Mouse (Mus musculus): ENCODE results near the gene Ism1. TPM values are rescaled to one million over a fixed set of nuclear protein-coding genes. Genes with fewer than 3 reads are reported as not detected.

Gene Ism1
- total and polyA plus RNA-seq, 3 experiments = 0.91 to 1.5 (median 1.0) TPM

GRCm38 (mm10) chr2:139792345-139793120, 114.6 kb downstream of the Ism1 start:
- H3K4me3 ChIP-seq = no peak overlapping the region
- no peak for TF ChIP-seq EP300 (IDR thresholded peaks at IDR 0.05; ENCODE audit: insufficient read depth, low read depth, low read length)
- no peak for TF ChIP-seq CTCF (IDR thresholded peaks at IDR 0.05)
- TF ChIP-seq POLR2A (IDR thresholded peaks at IDR 0.05; ENCODE audit: insufficient read depth, low read depth, low read length) = no peak
- peaks cover 1% of the 10 kb centered on the region; the same call in 1 of the 2 replicates for H3K4me1 ChIP-seq (ENCODE audit: control insufficient read depth, insufficient read depth, low read length)
- no peaks in the 10 kb centered on the region for H3K27me3 ChIP-seq (ENCODE audit: control insufficient read depth, insufficient read depth, low read length)
- no peak overlapping the region for H3K9ac ChIP-seq (ENCODE audit: low read depth, low read length)
- H3K27ac ChIP-seq = no peak overlapping the region
- no peaks in the 10 kb centered on the region for H3K79me2 ChIP-seq (replicated peaks; ENCODE audit: control insufficient read depth, insufficient read depth, low read length)
- WGBS = 60% methylated on average over 9 of the region's 9 CpGs
- H3K36me3 ChIP-seq (ENCODE audit: control insufficient read depth, insufficient read depth, low read length) = no peaks in the 10 kb centered on the region
- intact Hi-C loops (cut with DNase I) = no loop called here
- DNase-seq = peak in 1 of 2 experiments; percentile 28

- Histone ChIP-seq H3K27me3 (ENCODE audit: control insufficient read depth, insufficient read depth, low read length) (no peaks in the 10 kb centered on the region), H3K4me3 (no peak overlapping the region), H3K79me2 (replicated peaks; ENCODE audit: control insufficient read depth, insufficient read depth, low read length) (no peaks in the 10 kb centered on the region), H3K27ac (no peak overlapping the region), H3K4me1 (ENCODE audit: control insufficient read depth, insufficient read depth, low read length) (no peaks in the 10 kb centered on the region), H3K9ac (ENCODE audit: low read depth, low read length) (no peak overlapping the region), H3K36me3 (ENCODE audit: control insufficient read depth, insufficient read depth, low read length) (no peaks in the 10 kb centered on the region)
- 56% methylated on average over 7 of the region's 7 CpGs for WGBS
- no peak for TF ChIP-seq CTCF (IDR thresholded peaks at IDR 0.05)
- no peak for TF ChIP-seq EP300 (IDR thresholded peaks at IDR 0.05; ENCODE audit: insufficient read depth, low read depth, low read length)
- no peak for TF ChIP-seq POLR2A (IDR thresholded peaks at IDR 0.05; ENCODE audit: insufficient read depth, low read depth, low read length)
- DNase-seq = no peak
- intact Hi-C loops (cut with DNase I) = no loop called here
These were observed 126.1 kb downstream of the Ism1 start for GRCm38 (mm10) chr2:139804041-139804440.

GRCm38 (mm10) chr2:139807887-139808286, 129.9 kb downstream of the Ism1 start:
- DNase-seq = no peak
- H3K4me3 ChIP-seq = no peak overlapping the region
- no peaks in the 10 kb centered on the region for H3K27me3 ChIP-seq (ENCODE audit: control insufficient read depth, insufficient read depth, low read length)
- 88% methylated on average over 6 of the region's 6 CpGs for WGBS
- H3K36me3 ChIP-seq (ENCODE audit: control insufficient read depth, insufficient read depth, low read length) = no peaks in the 10 kb centered on the region
- intact Hi-C loops (cut with DNase I) = no loop called here
- no peaks in the 10 kb centered on the region for H3K4me1 ChIP-seq (ENCODE audit: control insufficient read depth, insufficient read depth, low read length)
- no peak overlapping the region for H3K27ac ChIP-seq
- no peak for TF ChIP-seq POLR2A (IDR thresholded peaks at IDR 0.05; ENCODE audit: insufficient read depth, low read depth, low read length)
- no peak for TF ChIP-seq CTCF (IDR thresholded peaks at IDR 0.05)
- no peak for TF ChIP-seq EP300 (IDR thresholded peaks at IDR 0.05; ENCODE audit: insufficient read depth, low read depth, low read length)
- H3K9ac ChIP-seq (ENCODE audit: low read depth, low read length) = no peak overlapping the region
- no peaks in the 10 kb centered on the region for H3K79me2 ChIP-seq (replicated peaks; ENCODE audit: control insufficient read depth, insufficient read depth, low read length)

Other genes starting within 250 kb of the Ism1 start
- not detected for gene Sptlc3, start 184.3 kb upstream of the Ism1 start, total RNA-seq (2021)
- gene Sptlc3, start 184.3 kb upstream of the Ism1 start, polyA plus RNA-seq (2012; rRNA removed) = 0.06 TPM in 1 of 2 replicates, not detected in the other

All from heart, adult 2 months (tissue).